Mouse (Mus musculus): ENCODE data around the gene Caprin2.
A peak's percentile ranks its signal among the peaks of the same experiment; 100 is the strongest.
"Not testable (repeated sequence)": the region's sequence is repeated elsewhere in the genome, so short reads cannot be mapped to it uniquely, and the experiment has no call there.

Caprin2 gene

DNA sequence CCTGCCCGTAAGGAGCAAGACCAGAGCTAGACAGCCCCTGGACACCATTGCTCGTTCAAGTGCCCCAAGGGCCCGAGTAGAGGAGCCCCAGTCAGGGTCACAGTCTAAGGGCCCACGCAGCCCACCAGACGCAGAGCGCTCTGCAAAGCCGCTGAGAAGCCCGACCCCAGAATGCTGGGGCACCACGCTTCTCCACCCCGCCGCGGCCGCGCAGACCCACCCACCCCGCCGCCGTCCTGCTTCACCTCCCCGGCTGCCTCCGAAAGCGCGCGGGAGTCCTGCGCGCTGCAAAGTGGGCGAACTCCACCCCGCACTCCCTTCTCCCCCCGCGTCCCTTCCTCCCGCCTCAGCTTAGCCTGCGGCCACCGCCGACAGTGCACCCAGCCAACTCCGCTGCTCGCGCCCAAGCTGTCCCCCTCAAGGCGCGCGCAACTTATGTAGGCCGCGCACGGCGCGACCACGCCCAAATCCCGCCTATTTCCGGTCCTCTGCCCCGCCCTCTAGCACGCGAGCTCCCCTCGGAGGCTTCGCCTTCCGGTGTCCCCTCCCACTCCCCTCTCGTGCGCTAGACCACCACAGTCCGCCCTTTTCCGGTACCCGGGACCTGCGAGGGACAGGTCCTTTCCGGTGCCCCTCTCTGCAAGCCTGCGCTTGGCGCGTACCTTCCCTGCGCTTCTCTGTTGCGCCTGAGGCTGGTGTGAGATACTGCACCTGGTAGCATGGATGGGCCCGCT, at the start of gene Caprin2:
TSS of gene Caprin2 (minus strand) at position 465 of the 734 bp plus-strand sequence.
- peak; percentile 99 for DNase-seq (ENCODE audit: extremely low spot score)

DNA sequence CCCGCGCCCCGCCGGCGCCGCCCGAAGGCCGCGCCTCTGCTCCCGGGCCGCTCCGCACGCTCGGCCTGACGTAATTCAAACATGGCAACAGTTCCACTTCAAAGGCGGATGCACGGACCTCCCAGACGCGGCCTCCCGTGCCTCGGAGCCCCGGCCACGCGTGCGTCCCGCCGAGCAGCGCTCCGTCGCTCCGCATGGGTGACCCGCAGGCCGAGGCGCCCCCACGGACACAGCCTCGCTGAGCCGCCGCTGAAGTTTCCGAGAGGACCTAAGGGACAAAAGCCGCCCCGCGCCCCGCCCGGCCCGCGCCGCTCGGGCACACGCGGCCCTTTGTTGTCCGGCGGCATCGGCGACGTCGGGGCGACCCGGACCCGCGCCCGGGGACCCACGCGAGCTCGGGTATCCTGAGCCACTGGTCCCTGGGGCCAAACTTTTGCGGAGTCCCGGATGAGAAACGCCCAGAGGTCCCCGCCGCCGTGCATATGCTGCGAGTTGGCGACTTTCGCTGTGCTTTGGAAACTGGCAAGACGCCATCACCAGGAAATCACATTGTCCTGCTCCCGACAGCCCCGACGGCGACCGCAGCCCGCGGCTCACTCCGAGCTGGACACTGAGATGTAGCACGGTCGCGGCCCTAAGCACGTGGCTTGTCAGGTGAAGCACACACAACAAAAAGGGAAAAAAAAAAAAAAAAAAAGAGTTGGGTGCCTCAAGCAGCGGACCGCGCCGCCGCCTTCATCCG, 48.9 kb upstream of the Caprin2 start:
- DNase-seq (ENCODE audit: extremely low spot score): peak; percentile 80

DNA sequence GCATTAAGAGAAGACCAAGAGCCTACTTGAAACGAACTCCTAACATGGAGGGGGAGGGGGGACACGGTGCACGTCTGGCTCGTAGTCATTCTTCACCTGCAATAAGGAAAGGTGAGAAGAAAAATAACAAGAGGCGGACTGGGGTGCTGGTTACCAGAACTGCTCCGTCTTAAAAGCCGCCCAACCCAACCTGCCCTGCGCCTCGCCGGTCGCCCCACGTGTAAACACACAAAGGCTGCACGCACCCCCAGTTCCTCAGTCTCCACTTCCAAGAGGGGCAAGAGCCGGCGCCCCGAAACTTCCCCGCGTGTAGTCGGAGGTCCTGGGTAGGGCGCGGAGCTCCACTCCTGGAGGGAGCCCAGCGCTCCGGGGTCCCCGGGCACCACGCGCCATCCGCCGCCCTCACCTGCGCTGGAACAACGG, 48.3 kb upstream of the Caprin2 start:
- DNase-seq (ENCODE audit: extremely low spot score): no peak

DNA sequence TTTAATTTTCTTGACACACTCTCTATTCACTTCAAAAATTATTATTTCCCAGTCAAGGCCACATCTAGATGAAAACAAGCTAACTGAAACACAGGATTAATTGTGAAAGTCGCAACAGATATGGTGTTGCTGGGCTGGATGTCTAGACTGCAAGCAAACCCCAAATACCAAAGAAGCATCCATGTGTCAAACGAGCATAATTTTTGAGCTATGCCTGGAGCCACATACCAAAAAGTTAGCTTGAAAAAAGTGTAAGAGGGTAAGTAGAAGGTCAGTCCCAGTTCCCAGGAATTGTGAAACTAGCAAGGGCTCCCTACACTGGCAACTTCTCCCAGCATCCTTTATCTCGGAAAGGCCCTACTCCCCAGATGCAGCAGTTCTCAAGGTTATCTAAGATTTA, 47.7 kb upstream of the Caprin2 start:
- no peak for DNase-seq (ENCODE audit: extremely low spot score)

DNA sequence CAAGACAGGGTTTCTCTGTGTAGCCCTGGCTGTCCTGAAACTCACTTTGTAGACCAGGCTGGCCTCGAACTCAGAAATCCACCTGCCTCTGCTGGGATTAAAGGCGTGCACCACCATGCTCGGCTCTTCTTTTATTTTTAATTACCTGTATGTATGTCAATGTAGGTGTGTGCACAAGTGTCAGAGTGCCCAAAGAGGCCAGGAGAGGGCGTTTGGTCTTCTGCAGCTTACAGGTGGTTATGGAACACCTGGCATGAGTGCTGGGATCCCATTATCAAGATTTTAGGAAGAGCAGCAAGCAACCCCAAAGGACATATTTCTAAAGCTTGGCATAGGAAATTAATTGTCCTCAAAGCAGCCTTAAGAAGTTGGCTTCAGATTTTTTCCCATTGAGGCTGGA, 46.4 kb upstream of the Caprin2 start:
- no peak for DNase-seq (ENCODE audit: extremely low spot score)

DNA sequence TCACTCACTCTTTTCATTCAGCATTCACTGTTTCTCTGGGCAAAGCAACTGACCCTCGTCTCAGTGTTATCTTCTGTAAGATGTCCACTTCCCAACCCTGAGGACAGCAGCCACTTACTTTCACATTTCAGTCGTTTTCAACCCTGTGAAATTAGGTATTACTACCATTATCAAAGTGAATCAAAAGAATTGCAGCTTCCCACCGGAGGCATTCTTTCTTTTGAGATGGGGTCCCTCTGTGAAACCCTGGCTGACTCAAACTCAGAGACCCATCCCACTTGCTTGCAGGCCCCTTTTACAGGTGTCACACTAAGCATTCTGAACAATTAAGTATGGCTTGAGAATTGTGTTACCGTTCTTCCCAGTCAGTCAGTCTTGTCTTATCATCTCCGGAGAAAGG, 45.8 kb upstream of the Caprin2 start:
- no peak for DNase-seq (ENCODE audit: extremely low spot score)

DNA sequence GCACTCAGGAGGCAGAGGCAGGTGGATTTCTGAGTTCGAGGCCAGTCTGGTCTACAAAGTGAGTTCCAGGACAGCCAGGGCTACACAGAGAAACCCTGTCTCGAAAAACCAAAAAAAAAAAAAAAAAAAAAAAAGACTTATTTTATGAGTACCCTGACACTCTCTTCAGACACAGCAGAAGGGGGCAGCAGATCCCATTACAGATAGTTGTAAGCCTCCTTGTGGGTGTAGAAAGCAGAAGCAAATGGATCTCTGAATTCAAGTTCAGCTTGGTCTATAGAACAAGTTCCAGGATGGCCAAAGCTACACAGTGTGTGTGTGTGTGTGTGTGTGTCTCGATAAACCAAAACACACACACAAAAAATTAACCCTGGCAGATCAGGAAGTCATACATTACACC, 44.3 kb upstream of the Caprin2 start:
- DNase-seq (ENCODE audit: extremely low spot score): not testable (repeated sequence)

DNA sequence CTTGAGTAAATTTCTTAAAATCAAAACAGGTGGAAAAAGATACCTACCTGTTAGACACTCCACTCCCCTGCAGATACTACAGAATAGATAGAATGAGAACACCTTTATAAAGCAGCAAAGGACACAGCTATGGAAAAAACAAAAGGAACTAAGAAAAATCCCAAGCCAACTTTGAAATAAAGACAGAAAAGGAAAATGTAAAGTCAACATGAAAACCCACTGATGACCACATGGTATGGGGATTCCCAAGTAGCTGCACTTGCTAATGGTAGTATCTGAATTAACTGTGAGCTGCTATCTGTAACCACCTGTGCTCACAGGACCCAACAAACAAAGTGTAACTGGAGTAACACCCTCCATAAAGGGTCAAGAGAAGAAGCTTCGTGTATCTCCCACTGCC, 41.7 kb upstream of the Caprin2 start:
- DNase-seq (ENCODE audit: extremely low spot score): no peak

DNA sequence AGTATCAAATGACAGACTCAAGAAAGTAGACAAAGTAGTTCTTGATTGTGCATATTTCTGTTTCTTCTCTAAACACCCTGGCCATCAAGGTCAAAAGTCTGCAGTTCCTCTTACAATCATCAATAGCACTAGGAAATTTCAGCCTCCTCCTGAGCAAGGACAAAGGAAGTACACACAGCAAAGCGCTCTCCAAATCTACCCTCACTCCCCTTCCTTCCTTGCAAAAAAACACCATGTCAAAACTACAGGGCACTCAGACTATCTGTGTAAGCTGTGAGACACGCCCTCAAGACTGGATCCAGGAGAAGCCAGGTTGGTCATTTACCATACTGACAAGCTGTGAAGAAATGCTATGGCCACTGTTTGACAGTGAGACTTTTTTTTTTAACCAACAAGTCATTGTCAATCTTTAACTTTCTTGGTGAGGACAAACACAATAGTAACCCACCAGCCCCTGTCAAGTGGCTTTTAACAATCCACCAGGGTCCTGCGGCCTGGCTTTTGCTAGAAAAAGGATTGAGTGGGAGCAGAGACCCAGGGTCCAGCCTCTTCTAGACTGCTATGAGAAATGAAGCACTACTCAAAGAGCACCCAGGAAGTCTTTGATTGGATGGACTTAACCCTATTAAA, 39.0 kb upstream of the Caprin2 start:
- no peak for DNase-seq (ENCODE audit: extremely low spot score)

DNA sequence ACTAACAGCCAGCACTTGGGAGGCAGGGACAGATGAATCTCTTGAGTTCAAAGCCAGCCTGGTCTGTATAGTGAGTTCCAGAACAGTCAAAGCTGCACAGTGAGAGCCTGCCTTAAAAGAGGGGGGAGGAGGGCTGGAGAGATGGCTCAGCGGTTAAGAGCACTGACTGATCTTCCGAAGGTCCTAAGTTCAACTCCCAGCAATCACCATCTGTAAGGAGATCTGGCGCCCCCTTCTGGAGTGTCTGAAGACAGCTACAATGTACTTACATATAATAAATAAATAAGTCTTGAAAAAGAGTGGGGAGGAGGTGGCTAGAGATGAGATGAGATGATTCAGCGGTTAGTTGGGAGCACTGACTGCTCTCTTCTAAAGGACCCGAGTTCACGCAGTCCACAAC, 35.2 kb upstream of the Caprin2 start:
- no peak for DNase-seq (ENCODE audit: extremely low spot score)

DNA sequence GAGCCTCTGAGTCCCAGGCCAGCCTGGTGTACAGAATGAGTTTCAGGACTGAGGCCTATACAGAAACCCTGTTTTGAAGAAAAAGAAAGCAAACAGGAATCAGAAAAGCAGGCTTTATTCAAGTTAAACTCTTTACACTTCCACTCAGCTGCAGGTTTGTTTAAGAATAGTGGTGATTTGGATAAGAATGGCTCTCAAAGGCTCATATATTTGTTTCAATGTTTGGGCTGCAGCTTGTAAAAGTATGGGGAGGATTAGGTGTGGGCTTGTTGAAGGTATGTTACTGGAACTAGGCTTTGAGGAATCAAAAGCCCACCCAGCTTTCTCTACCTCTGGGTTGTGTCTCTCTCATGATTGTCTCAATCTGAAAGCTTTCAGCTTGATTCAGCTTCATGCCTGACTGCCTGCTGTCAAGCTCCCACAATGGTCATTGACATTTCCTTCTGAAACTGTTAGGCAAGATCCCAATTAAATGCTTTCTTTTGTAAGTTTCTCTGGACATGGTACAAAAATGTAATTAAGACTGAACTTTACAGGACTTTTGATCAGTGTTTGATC, 22.9 kb upstream of the Caprin2 start:
- DNase-seq (ENCODE audit: extremely low spot score): no peak

DNA sequence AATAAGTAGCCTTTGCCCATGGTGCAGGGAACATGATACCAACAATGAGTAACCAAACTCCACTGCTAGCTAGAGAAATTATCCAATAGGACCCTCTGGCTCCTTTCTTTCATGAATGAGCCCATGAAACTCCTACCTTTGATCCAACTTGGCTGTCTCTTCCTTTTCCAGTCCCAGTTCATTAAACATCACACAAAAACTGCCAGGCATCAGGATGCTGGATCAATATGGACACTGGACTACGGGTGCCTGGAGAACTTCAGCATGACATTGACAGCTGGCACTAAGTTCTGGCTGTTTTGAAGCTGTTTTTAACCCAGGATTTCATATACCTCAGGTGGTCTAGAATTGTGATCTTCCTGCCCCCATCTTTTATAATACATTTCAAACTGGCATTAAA, 21.6 kb upstream of the Caprin2 start:
- no peak for DNase-seq (ENCODE audit: extremely low spot score)

DNA sequence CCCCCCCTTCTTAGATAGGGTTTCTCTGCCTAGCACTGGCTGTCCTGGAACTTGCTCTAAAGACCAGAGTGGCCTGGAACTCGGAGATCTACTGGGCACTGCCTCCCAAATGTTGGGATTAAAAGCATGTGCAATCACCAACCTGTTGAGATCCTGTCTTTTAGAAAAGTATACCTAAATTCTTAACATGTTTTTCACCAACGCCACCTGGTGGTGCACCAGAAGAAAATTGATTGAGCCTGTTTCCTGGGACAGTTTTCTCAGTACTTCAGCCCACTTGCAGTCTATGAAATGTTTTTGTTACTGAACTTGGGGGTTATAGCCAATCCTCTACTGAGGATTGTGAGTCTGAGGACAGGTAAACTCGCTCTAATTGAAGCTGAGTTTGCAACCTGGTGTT, 20.8 kb upstream of the Caprin2 start:
- no peak for DNase-seq (ENCODE audit: extremely low spot score)

DNA sequence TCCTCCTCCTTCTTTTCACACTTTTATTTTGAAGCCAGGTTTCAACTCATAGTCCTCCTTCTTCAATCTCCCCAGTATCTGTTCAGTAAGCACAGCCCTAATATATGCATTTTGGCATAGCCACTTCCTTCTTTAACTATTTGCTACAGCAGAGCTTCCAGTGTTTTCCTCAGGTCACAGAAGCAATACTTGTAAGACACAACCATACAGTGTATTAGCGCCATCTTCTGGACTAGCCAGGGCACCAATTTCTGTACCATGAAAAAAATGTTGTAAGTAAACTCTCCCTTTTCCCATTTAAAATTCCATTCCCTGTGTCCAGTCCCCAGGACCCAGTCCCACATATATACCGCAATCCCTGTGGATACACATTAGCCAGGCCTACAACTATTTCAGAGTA, 17.9 kb upstream of the Caprin2 start:
- peak; percentile 70 for DNase-seq (ENCODE audit: extremely low spot score)

DNA sequence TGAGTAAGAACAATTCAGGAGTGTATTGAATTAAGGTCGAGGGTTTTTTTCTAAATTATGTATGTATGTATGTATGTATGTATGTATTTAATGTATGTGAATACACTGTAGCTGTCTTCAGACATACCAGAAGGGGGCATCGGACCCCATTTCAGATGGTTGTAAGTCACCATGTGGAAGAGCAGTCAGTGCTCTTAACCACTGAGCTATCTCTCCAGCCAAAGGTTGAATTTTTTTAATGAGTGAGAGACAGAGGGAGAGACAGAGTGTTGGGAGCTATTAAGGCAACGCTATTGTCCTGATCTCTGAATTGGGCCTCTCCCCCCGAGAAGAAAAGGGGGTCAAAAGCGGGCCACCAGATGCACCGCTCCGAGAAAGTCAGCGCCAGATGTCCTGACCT, 15.9 kb upstream of the Caprin2 start:
- DNase-seq (ENCODE audit: extremely low spot score): not testable (repeated sequence)

DNA sequence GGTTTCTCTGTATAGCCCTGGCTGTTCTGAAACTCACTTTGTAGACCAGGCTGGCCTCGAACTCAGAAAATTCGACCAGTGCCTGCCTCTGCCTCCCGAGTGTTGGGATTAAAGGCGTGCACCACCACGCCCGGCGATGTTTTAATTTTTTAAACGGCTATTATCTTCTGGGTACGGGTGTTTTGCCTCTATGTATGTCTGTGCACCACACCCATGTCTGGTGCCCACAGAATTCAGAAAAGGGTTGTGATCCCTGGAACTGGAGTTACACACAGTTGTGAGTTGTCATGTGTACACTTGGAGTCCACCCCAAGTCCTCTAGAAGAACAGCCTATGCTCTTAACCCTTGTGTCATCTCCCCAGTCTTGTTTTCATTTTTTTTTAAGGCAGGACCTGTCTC, 10.9 kb upstream of the Caprin2 start:
- DNase-seq (ENCODE audit: extremely low spot score): no peak

DNA sequence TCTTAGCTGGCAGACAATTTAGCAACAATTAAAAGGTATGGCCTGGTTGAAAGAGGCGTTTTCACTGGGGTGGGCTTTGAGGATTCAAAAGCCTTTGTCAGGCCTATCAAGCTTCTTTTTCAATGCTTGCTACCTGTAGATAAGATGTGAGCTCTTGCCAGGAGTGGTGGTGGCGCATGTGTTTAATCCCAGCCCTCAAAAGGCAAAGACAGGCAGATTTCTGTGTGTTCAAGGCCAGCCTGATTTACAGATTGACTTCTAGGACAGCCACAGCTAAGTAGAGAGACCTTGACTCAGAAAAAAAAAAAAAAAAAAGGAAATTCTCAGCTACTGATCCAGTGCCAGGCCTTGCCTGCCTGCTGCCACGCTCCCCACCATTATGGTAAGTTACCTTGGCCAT, 6.7 kb upstream of the Caprin2 start:
- no peak for DNase-seq (ENCODE audit: extremely low spot score)

DNA sequence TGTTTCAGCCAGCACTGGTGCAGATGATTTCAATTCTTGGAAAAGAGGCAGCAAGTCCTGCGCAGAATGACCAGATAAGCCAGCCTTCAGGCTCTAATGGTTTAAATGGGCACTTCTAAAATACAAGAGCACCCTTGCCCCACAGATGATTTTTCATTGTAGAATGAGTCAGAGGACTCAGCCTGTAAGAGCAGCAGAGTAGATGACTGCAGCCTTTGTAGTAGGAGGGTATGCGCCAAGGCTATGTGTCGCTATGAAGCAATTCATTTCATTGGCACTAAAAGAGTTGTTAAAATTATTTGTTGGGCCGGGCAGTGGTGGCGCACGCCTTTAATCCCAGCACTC, 442 bp upstream of the Caprin2 start:
- no peak for DNase-seq (ENCODE audit: extremely low spot score)

DNA sequence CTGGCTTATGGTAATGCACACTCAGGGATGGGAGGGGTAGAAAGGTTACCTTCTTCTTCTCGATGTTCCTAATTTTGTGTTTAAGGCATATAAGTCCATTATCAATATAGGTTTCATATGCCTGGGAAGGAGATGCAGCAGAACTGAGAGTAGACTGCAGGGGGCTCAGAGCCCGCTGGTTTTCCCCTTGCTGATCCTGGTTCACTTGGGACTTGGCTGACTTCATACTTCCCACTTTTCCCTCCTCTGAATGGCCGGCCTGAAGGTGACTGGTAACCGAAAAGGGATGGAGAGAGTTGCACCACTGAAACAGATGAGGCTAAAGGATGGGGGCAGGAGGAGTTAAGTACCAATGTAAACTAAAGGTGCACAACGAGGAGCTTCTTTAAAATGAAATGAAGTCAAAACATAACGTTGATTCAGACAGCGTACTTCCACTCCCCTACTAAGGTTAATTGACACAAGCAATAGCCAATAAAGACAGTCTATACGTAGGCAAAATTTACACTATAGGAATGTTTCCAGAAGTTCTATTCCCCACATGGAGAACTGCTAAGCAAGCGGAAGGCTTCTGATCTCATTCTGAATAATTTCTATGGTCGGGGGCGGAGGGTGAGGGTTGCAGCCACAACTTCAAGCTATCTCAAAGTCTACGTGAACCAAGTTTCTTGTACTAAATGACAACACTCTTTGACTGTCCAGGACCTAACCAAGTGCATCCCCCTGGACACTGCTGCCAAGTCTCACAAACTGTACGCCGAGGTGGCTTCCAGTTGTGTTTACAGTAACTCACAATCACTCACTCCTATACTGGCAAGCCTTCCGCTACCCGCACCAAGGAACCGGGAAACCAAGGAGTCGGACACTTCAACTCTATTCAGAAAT, 907 bp downstream of the Caprin2 start:
- DNase-seq (ENCODE audit: extremely low spot score): no peak

DNA sequence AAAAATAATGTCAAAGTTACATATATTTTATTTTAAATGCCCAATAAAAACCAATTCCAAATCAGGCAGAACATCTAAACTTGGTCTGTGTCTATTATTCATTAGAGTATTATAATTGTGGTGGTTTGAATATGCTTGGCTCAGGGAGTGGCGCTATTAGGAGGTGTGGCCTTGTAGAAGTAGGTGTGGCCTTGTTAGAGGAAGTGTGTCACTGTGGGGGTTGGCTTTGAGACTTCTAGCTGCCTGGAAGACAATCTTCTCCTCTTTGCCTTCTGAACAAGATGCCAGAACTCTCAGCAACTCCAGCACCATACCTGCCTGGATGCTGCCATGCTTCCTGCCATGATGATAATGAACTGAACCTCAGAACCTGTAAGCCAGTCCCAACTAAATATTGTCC, 22.1 kb downstream of the Caprin2 start:
- no peak for DNase-seq (ENCODE audit: extremely low spot score)

DNA sequence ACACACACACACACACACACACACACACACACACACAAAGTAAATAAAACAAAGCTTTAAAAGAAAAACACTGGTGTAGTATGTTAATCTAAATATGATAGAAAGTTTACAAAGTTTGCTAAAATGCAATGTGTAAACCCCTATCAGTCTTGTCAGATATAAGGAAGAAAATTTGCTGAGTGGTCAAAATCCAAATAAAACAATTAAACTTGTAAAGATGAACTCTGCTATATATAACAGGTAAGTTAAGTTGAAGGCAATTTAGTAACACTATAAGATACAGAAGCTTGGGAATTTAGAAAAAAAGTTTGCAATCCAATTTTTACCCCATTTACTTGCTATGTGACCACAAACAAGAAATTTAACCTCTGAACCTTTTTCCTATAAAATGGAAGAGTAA, 50.4 kb downstream of the Caprin2 start:
- no peak for DNase-seq (ENCODE audit: extremely low spot score)

DNA sequence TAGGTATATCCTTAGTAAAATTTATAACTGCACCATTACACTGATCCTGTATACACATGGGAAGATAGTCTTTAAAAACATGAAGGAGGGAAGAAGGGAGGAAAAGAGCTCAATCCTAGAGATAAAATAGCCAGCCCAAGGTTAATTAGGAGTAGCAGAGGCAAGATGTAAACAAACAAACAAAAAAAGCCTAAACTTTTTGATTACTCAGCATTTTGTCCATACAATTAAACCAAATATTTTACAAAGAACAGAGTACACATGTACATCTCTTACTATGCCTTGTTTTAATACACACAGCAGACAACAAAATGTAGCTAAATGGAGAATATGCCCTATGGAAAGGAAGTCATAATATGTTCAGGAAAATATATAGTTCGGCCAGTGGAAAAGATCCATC, 54.3 kb downstream of the Caprin2 start:
- DNase-seq (ENCODE audit: extremely low spot score): no peak
